Mouse (Mus musculus): ENCODE data around the gene Tspan17. TPM values are rescaled to one million over a fixed set of nuclear protein-coding genes. Genes with fewer than 3 reads are reported as not detected.

The Tspan17 gene
- total RNA-seq (2023) = 1.8 TPM

GRCm38 (mm10) chr13:54788740-54789560 is at the start of gene Tspan17:
Gene Tspan17, plus strand, starts transcription at chr13:54789377.

DNA sequence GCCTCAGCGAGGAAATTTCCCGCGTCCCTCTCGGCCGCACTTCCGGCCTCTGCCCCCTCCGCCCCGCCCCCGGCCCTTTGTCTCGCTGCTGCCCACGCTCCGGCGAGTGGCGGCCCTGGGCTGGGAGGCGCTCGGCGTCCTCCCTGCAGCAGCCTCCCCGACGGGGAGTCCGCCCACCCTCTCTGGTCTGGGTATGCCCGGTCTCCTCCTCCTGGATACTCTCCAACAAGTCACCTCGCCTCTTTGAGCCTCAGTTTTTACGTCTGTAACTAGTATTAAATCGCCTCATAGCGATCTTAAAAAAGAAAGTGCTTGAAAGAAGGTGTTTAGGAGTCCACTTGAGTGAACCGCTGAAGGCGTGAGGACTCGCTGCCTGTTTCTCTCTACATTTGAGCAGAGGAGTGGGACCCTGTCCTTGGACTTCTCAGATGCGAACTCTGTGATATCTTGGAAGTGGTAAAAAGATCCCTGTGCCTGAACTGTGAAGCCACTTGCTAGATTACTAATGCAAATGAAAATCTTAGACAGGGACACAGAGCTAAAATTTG is 39.2 kb upstream of the Tspan17 start, which contains the start of gene Gprin1:
Gprin1 (minus strand) TSS at position 11 of the 548 bp plus-strand sequence.

DNA sequence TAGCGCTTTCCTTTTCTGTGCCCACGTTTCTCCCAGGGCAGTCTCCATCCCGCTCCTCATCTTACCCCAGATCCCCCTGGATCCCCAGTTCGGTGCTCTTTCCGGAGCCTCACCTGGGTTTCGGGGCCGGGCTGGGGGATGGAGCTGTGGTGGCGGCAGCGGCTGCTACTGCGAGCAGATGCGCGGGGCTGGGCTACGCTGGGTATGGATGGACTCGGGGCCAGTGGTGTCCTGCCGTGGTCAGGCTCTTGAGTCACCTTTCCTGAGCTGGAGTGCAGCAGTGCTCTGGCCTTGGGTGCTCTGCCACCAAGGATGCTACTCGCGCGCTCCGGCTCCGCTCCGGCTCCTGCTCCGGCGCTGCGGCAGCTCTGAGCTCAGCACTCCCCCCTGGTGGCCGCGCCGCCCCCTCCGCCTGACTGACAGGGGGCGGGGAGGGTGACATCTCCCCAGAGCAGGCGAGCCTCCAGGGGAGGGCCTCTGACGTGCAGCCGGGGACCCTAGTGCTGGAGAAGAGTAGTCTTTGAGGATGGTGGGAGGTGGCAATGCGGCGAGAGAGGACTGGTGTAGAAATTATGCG is 22.9 kb upstream of the Tspan17 start, which contains the start of gene Sncb:
Sncb (minus strand) TSS at position 404 of the 577 bp plus-strand sequence.

DNA sequence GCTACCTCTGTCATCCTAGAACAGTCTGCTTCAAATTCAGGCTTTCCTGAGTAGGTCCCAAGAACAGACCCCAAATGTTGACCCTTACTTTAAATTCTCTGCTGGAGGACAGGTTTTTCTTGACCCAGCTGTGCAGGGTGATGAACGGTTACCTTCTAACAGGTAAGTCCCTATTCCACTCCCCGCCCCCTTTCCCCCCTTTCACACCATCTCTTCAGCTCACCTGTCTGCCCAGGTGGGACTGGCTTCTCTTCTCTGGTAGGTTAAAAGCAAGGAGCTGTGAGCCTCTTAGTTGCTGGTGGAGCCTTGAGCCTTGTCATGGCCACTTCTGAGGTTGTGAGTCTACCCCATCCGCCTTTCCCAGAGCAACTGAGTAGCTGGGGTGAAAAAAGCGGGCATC is 5.5 kb upstream of the Tspan17 start, which contains the start of gene Eif4e1b:
Eif4e1b (plus strand) TSS at position 301 of the 400 bp plus-strand sequence.

Other genes starting within 250 kb of the Tspan17 start
- gene 4833439L19Rik, start 223.9 kb upstream of the Tspan17 start, total RNA-seq (2023) = 39.7 TPM
- 2.6 TPM for gene Arl10, start 214.4 kb upstream of the Tspan17 start, total RNA-seq (2023)
- 16.4 TPM for gene Nop16, start 199.3 kb upstream of the Tspan17 start, total RNA-seq (2023)
- gene Higd2a, start 199.2 kb upstream of the Tspan17 start, total RNA-seq (2023) = 90.5 TPM
- gene Cltb, start 178.0 kb upstream of the Tspan17 start, total RNA-seq (2023) = 40.3 TPM
- 56.0 TPM for gene Faf2, start 167.6 kb upstream of the Tspan17 start, total RNA-seq (2023)
- gene Rnf44, start 95.5 kb upstream of the Tspan17 start, total RNA-seq (2023) = 206 TPM
- gene Cdhr2, start 87.9 kb upstream of the Tspan17 start, total RNA-seq (2023) = not detected
- gene Gprin1, start 39.5 kb upstream of the Tspan17 start, total RNA-seq (2023) = not detected
- not detected for gene Sncb, start 22.8 kb upstream of the Tspan17 start, total RNA-seq (2023)
- gene Eif4e1b, start 5.4 kb upstream of the Tspan17 start, total RNA-seq (2023) = not detected
- gene Unc5a, start 160.0 kb downstream of the Tspan17 start, total RNA-seq (2023) = 2.4 TPM
- 4.6 TPM for gene Hk3, start 232.0 kb downstream of the Tspan17 start, total RNA-seq (2023)